Mouse (Mus musculus) hindbrain, embryonic 11.5 days (tissue): Measurements from ENCODE around the gene Zdhhc7. TPM values are rescaled to one million over a fixed set of nuclear protein-coding genes. Genes with fewer than 3 reads are reported as not detected.
A peak's percentile ranks its signal among the peaks of the same experiment; 100 is the strongest.

ENCODE experiments used
- ATAC-seq: fragments of 200-750 bp; cut with Nextera tagmentation; 2 replicates; pipeline ENCODE4 v1.8.0; 2017; ENCODE audit warnings: mild to moderate bottlenecking, moderate TSS enrichment, moderate library complexity; ENCODE audit not compliant: low FRiP score
- DNase-seq: peaks from one replicate; pipeline ENCODE4 v3.0.0-alpha.2; 2015; ENCODE audit warnings: low spot score
- H3K27ac ChIP-seq: fragments of 300-500 bp; sonication (generic); 2 replicates; pipeline ENCODE4 v1.5.1; 2014; ENCODE audit warnings: mild to moderate bottlenecking, low read depth, low read length
- H3K27me3 ChIP-seq: fragments of 300-500 bp; sonication (generic); 2 replicates; pipeline ENCODE4 v1.6.1; 2014; ENCODE audit warnings: mild to moderate bottlenecking, low read length, moderate library complexity, mixed read lengths; ENCODE audit not compliant: control insufficient read depth, insufficient read depth
- H3K36me3 ChIP-seq: fragments of 300-500 bp; sonication (generic); 2 replicates; pipeline ENCODE4 v1.6.1; 2014; ENCODE audit warnings: mild to moderate bottlenecking, low read length, moderate library complexity, mixed read lengths; ENCODE audit not compliant: control insufficient read depth, insufficient read depth
- H3K4me1 ChIP-seq: fragments of 300-500 bp; sonication (generic); replicated peaks from 2 replicates; pipeline ENCODE4 v1.6.1; 2014; ENCODE audit warnings: low read length, mixed read lengths; ENCODE audit not compliant: control insufficient read depth, insufficient read depth
- H3K4me2 ChIP-seq: fragments of 300-500 bp; sonication (generic); replicated peaks from 2 replicates; pipeline ENCODE4 v1.6.1; 2014; ENCODE audit warnings: mild to moderate bottlenecking, low read depth, low read length
- H3K4me3 ChIP-seq: fragments of 300-500 bp; sonication (generic); 2 replicates; pipeline ENCODE4 v1.5.1; 2014; ENCODE audit warnings: low read depth, low read length
- H3K9ac ChIP-seq: fragments of 300-500 bp; sonication (generic); 2 replicates; pipeline ENCODE4 v1.6.1; 2014; ENCODE audit warnings: low read depth, low read length
- H3K9me3 ChIP-seq: fragments of 300-500 bp; sonication (generic); 2 replicates; pipeline ENCODE4 v1.6.1; 2016; ENCODE audit warnings: low read length; ENCODE audit not compliant: control insufficient read depth
- WGBS: fragments of 180-500 bp; shearing (Covaris S2); extraction: QIAGEN DNeasy Blood & Tissue Kit; methylation state at CpG from one replicate; pipeline ENCODE4 v1.1.7; 2014; 5-methylcytosine and 5-hydroxymethylcytosine counted together
- polyA plus RNA-seq: library from polyadenylated mRNA; unstranded; fragments of >200 nt; fragmentation: Nextera tagmentation; extraction: Ambion mirVana; gene quantifications from 2 replicates; pipeline ENCODE4 v1.2.1, GENCODE M21; 2014

Zdhhc7 gene
- polyA plus RNA-seq, 1 experiment from 2014 or later, result 25.2 TPM

GRCm38 (mm10) chr8:120119429-120119828, 18.1 kb upstream of the Zdhhc7 start:
- no peaks in the 10 kb centered on the region for H3K4me1 ChIP-seq
- peaks cover 18% of the 10 kb centered on the region for H3K27me3 ChIP-seq
- no peak for ATAC-seq
- no peak overlapping the region for H3K4me2 ChIP-seq
- no peak overlapping the region for H3K27ac ChIP-seq
- H3K36me3 ChIP-seq, result no peaks in the 10 kb centered on the region
- no peak for DNase-seq
- WGBS, result 78% methylated on average over 3 of the region's 3 CpGs
- no peaks in the 10 kb centered on the region for H3K9me3 ChIP-seq
- H3K4me3 ChIP-seq, result no peak overlapping the region
- H3K9ac ChIP-seq, result no peak overlapping the region

- Histone ChIP-seq H3K9ac (no peak overlapping the region), H3K27ac (no peak overlapping the region), H3K4me3 (no peak overlapping the region), H3K4me1 (no peaks in the 10 kb centered on the region), H3K4me2 (no peak overlapping the region), H3K36me3 (no peaks in the 10 kb centered on the region), H3K27me3 (peaks cover 21% of the 10 kb centered on the region), H3K9me3 (no peaks in the 10 kb centered on the region)
- WGBS, result 78% methylated on average over 5 of the region's 5 CpGs
- ATAC-seq (no peak), DNase-seq (no peak)
Observed at GRCm38 (mm10) chr8:120118847-120119246, 17.6 kb upstream of the Zdhhc7 start.

GRCm38 (mm10) chr8:120118162-120118561, 16.9 kb upstream of the Zdhhc7 start:
- Histone ChIP-seq H3K9me3 (no peaks in the 10 kb centered on the region), H3K27ac (no peak overlapping the region), H3K4me1 (no peaks in the 10 kb centered on the region), H3K27me3 (peaks cover 21% of the 10 kb centered on the region), H3K4me2 (no peak overlapping the region), H3K4me3 (no peak overlapping the region), H3K9ac (no peak overlapping the region), H3K36me3 (no peaks in the 10 kb centered on the region)
- no peak for DNase-seq
- 89% methylated on average over 9 of the region's 9 CpGs for WGBS
- no peak for ATAC-seq

- no peak for ATAC-seq
- whole genome bisulfite sequencing, result 74% methylated on average over 7 of the region's 7 CpGs
- DNase-seq, result no peak
Observed at GRCm38 (mm10) chr8:120116600-120116999, 15.3 kb upstream of the Zdhhc7 start.

GRCm38 (mm10) chr8:120114315-120114841, 13.1 kb upstream of the Zdhhc7 start:
- H3K27me3 ChIP-seq, result peaks cover 21% of the 10 kb centered on the region
- no peaks in the 10 kb centered on the region for H3K9me3 ChIP-seq
- ATAC-seq (peak; percentile 78), DNase-seq (peak; percentile 48)
- peak overlapping the region; percentile 37; the same call in 1 of the 2 replicates for H3K27ac ChIP-seq
- peak overlapping the region; percentile 54 for H3K4me3 ChIP-seq
- H3K36me3 ChIP-seq, result no peaks in the 10 kb centered on the region
- H3K9ac ChIP-seq, result peak overlapping the region; percentile 64
- WGBS, result 2% methylated on average over 46 of the region's 46 CpGs
- H3K4me1 ChIP-seq, result no peaks in the 10 kb centered on the region; the same call in 1 of the 2 replicates
- peak overlapping the region; percentile 65 for H3K4me2 ChIP-seq

More at GRCm38 (mm10) chr8:120116600-120116999, 15.3 kb upstream of the Zdhhc7 start:
- H3K36me3 ChIP-seq, result no peaks in the 10 kb centered on the region
- no peaks in the 10 kb centered on the region; the same call in 1 of the 2 replicates for H3K4me1 ChIP-seq
- no peak overlapping the region for H3K4me3 ChIP-seq
- no peaks in the 10 kb centered on the region for H3K9me3 ChIP-seq
- H3K9ac ChIP-seq, result no peak overlapping the region
- H3K4me2 ChIP-seq, result no peak overlapping the region
- H3K27me3 ChIP-seq, result peaks cover 21% of the 10 kb centered on the region
- H3K27ac ChIP-seq, result no peak overlapping the region

GRCm38 (mm10) chr8:120113758-120114255, 12.5 kb upstream of the Zdhhc7 start, which contains the start of gene 6430548M08Rik:
TSS of gene 6430548M08Rik (plus strand) at chr8:120114152.
- Histone ChIP-seq H3K36me3 (no peaks in the 10 kb centered on the region), H3K9me3 (no peaks in the 10 kb centered on the region), H3K27ac (peak within 1 kb of the TSS; percentile 71), H3K4me3 (peak within 1 kb of the TSS; percentile 54), H3K4me2 (peak within 1 kb of the TSS; percentile 66), H3K9ac (peak within 1 kb of the TSS; percentile 64), H3K27me3 (peaks cover 21% of the 10 kb centered on the region), H3K4me1 (no peaks in the 10 kb centered on the region; the same call in 1 of the 2 replicates)
- DNase-seq (peak; percentile 100), ATAC-seq (peak; percentile 96)
- under 1% methylated on average over 55 of the region's 61 CpGs for WGBS

- no peaks in the 10 kb centered on the region; the same call in 1 of the 2 replicates for H3K4me1 ChIP-seq
- peak; percentile 20 for ATAC-seq
- H3K27me3 ChIP-seq, result peaks cover 21% of the 10 kb centered on the region
- peak overlapping the region; percentile 66 for H3K4me2 ChIP-seq
- no peak for DNase-seq
- no peaks in the 10 kb centered on the region for H3K36me3 ChIP-seq
- H3K9ac ChIP-seq, result peak overlapping the region; percentile 40
- 5% methylated on average over 10 of the region's 10 CpGs for WGBS
- peak overlapping the region; percentile 54 for H3K4me3 ChIP-seq
- peak overlapping the region; percentile 71 for H3K27ac ChIP-seq
- no peaks in the 10 kb centered on the region for H3K9me3 ChIP-seq
Observed at GRCm38 (mm10) chr8:120113306-120113705, 12.0 kb upstream of the Zdhhc7 start.

- no peak overlapping the region for H3K4me2 ChIP-seq
- H3K27me3 ChIP-seq, result peaks cover 21% of the 10 kb centered on the region
- 86% methylated on average over 5 of the region's 5 CpGs for WGBS
- H3K27ac ChIP-seq, result no peak overlapping the region
- ATAC-seq, result no peak
- no peak overlapping the region for H3K4me3 ChIP-seq
- H3K9ac ChIP-seq, result no peak overlapping the region; the same call in 1 of the 2 replicates
- no peaks in the 10 kb centered on the region for H3K9me3 ChIP-seq
- no peak for DNase-seq
- no peaks in the 10 kb centered on the region; the same call in 1 of the 2 replicates for H3K4me1 ChIP-seq
- no peaks in the 10 kb centered on the region for H3K36me3 ChIP-seq
Observed at GRCm38 (mm10) chr8:120112535-120112934, 11.3 kb upstream of the Zdhhc7 start.

GRCm38 (mm10) chr8:120111382-120111781, 10.1 kb upstream of the Zdhhc7 start:
- DNase-seq (no peak), ATAC-seq (no peak)
- no peak overlapping the region for H3K4me2 ChIP-seq
- H3K4me1 ChIP-seq, result no peaks in the 10 kb centered on the region; the same call in 1 of the 2 replicates
- H3K27me3 ChIP-seq, result peaks cover 21% of the 10 kb centered on the region
- H3K4me3 ChIP-seq, result no peak overlapping the region
- 69% methylated on average over 4 of the region's 4 CpGs for WGBS
- H3K36me3 ChIP-seq, result no peaks in the 10 kb centered on the region
- no peaks in the 10 kb centered on the region for H3K9me3 ChIP-seq
- no peak overlapping the region for H3K27ac ChIP-seq
- no peak overlapping the region for H3K9ac ChIP-seq
